Mouse (Mus musculus) mouse trophoblast stem cell (cell line): ENCODE measurements around the gene Dscaml1.

Experiments used
- in situ Hi-C, 2 experiments: fragments of 300-500 bp; cut with MseI, MboI; formaldehyde crosslinking; loops; 2 replicates in 1 of 2; 3 replicates in 1 of 2; pipeline ENCODE4 v1.15.1; 2025

Dscaml1 gene

GRCm38 (mm10) chr9:45504977-45505376 lies 78.5 kb downstream of the Dscaml1 start:
- in situ Hi-C loops = no loop called here

GRCm38 (mm10) chr9:45505487-45505939 lies 79.1 kb downstream of the Dscaml1 start:
- in situ Hi-C loops = no loop called here

- in situ Hi-C loops = no loop called here
Measured at GRCm38 (mm10) chr9:45507482-45507881, 81.1 kb downstream of the Dscaml1 start.

GRCm38 (mm10) chr9:45510806-45511546 lies 84.5 kb downstream of the Dscaml1 start:
- in situ Hi-C loops = no loop called here

GRCm38 (mm10) chr9:45517993-45518705 lies 91.7 kb downstream of the Dscaml1 start:
- in situ Hi-C loops = no loop called here

- in situ Hi-C loops = no loop called here
Measured at GRCm38 (mm10) chr9:45519841-45520240, 93.4 kb downstream of the Dscaml1 start.

GRCm38 (mm10) chr9:45522866-45523265 lies 96.4 kb downstream of the Dscaml1 start:
- in situ Hi-C loops = no loop called here

GRCm38 (mm10) chr9:45524505-45524904 lies 98.1 kb downstream of the Dscaml1 start:
- in situ Hi-C loops = no loop called here

GRCm38 (mm10) chr9:45533253-45533652 lies 106.8 kb downstream of the Dscaml1 start:
- in situ Hi-C loops = no loop called here

- in situ Hi-C loops = no loop called here
Measured at GRCm38 (mm10) chr9:45534472-45534988, 108.1 kb downstream of the Dscaml1 start.

GRCm38 (mm10) chr9:45537649-45538048 lies 111.2 kb downstream of the Dscaml1 start:
- in situ Hi-C loops = no loop called here

GRCm38 (mm10) chr9:45539265-45540044 lies 113.0 kb downstream of the Dscaml1 start:
- in situ Hi-C loops = no loop called here

- in situ Hi-C loops = no loop called here
Measured at GRCm38 (mm10) chr9:45546024-45546638, 119.7 kb downstream of the Dscaml1 start.

GRCm38 (mm10) chr9:45546902-45547578 lies 120.6 kb downstream of the Dscaml1 start:
- in situ Hi-C loops = no loop called here

GRCm38 (mm10) chr9:45549796-45550195 lies 123.4 kb downstream of the Dscaml1 start:
- in situ Hi-C loops = no loop called here

- in situ Hi-C loops = no loop called here
Measured at GRCm38 (mm10) chr9:45550210-45550609, 123.8 kb downstream of the Dscaml1 start.

GRCm38 (mm10) chr9:45550662-45551061 lies 124.2 kb downstream of the Dscaml1 start:
- in situ Hi-C loops = no loop called here

GRCm38 (mm10) chr9:45555036-45555826 lies 128.8 kb downstream of the Dscaml1 start:
- in situ Hi-C loops = no loop called here

- in situ Hi-C loops = no loop called here
Measured at GRCm38 (mm10) chr9:45556882-45557281, 130.5 kb downstream of the Dscaml1 start.

GRCm38 (mm10) chr9:45560987-45561386 lies 134.6 kb downstream of the Dscaml1 start:
- in situ Hi-C loops = no loop called here
